Mouse (Mus musculus) embryonic fibroblast, embryonic 13.5 days (primary cell): ENCODE data around the gene Pdcd4. TPM values are rescaled to one million over a fixed set of nuclear protein-coding genes. Genes with fewer than 3 reads are reported as not detected.

Source experiments
- H3K27ac ChIP-seq: 2 replicates; pipeline ENCODE4 v1.5.1; 2012; ENCODE audit warnings: low read length, control low read depth, inconsistent platforms; ENCODE audit not compliant: insufficient read depth
- H3K4me1 ChIP-seq: 2 replicates; pipeline ENCODE4 v1.6.1; 2011; ENCODE audit warnings: low read length; ENCODE audit not compliant: control insufficient read depth, insufficient read depth
- H3K4me3 ChIP-seq: 2 replicates; pipeline ENCODE4 v1.5.1; 2011; ENCODE audit warnings: mild to moderate bottlenecking, control low read depth, low read length; ENCODE audit not compliant: insufficient read depth
- CTCF ChIP-seq: IDR thresholded peaks from 2 replicates; pipeline ENCODE4 v1.5.1; 2011; ENCODE audit warnings: mild to moderate bottlenecking, control low read depth, low read length, moderate library complexity, borderline replicate concordance; ENCODE audit not compliant: insufficient read depth
- POLR2A ChIP-seq: IDR thresholded peaks from 2 replicates; pipeline ENCODE4 v1.6.1; 2011; ENCODE audit warnings: low read depth, mild to moderate bottlenecking, control low read depth, low read length, moderate library complexity
- polyA plus RNA-seq: library from polyadenylated mRNA; stranded (reverse); fragments of >200 nt; gene quantifications from 2 replicates; pipeline ENCODE4 v1.2.4, GENCODE M21; 2011; ENCODE audit warnings: low read depth; ENCODE audit not compliant: missing spikeins, insufficient read length

The Pdcd4 gene
- polyA plus RNA-seq, 1 experiment: 40.4 TPM

DNA sequence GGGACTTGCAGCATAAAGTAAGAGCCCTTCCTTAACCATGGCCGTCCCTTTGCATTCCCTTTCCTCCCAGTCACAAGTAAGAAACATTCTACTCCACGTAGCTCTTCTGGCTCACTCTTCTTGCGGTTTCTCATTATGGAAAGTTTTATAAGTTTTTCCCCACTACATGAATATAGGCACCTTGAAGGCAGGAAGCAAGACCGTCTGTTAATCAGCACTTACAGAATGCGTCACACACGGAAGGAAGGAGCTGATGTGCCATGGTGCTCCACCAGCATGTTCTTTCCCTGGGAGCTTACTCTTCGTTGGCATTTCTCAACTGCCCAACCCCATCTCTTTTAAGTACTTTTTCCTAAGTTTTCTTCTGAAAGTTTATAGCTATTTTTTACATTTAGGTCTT is 79.9 kb downstream of the Pdcd4 start:
- Histone ChIP-seq H3K4me3 (no peak overlapping the region), H3K4me1 (peaks cover 2% of the 10 kb centered on the region), H3K27ac (peak overlapping the region; percentile 4)
- TF ChIP-seq CTCF: no peak
- no peak for TF ChIP-seq POLR2A

DNA sequence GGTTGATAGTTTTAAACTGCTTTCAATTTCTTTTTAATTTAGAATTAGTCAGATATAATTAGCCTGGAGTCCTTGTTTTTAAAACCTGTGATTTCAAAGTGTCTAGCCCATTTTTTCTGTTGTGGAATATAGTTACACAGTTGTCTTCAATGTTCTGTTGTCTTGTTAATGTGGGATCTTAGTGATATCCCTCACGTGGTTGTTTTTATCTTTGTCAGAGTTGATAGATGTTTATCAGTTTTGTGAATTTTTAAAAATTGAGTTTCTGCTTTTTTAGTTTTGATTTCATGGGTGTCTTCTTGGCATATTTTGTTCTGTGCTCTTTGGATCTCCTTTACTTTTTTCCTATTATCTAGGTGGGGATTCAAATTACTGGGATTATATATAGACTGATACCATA is 81.6 kb downstream of the Pdcd4 start:
- H3K27ac ChIP-seq: no peak overlapping the region
- H3K4me1 ChIP-seq: peaks cover 2% of the 10 kb centered on the region; the same call in 1 of the 2 replicates
- TF ChIP-seq CTCF (no peak), POLR2A (no peak)
- H3K4me3 ChIP-seq: no peak overlapping the region

Other genes with a start within 250 kb of the Pdcd4 start
- gene Rbm20, start 214.9 kb upstream of the Pdcd4 start, polyA plus RNA-seq: 1.5 and 2.4 TPM in 2 replicates
- gene Shoc2, start 52.1 kb downstream of the Pdcd4 start, polyA plus RNA-seq: 89.7 and 99.6 TPM in 2 replicates
- 60.0 and 61.6 TPM in 2 replicates for gene Bbip1, start 52.4 kb downstream of the Pdcd4 start, polyA plus RNA-seq
- gene Adra2a, start 151.9 kb downstream of the Pdcd4 start, polyA plus RNA-seq: 5.5 TPM in 2 replicates